Mouse (Mus musculus) G1E (cell line): ENCODE measurements around the gene Mical3. TPM values are rescaled to one million over a fixed set of nuclear protein-coding genes. Genes with fewer than 3 reads are reported as not detected.
A peak's percentile ranks its signal among the peaks of the same experiment; 100 is the strongest.
"Not testable (repeated sequence)": the region's sequence is repeated elsewhere in the genome, so short reads cannot be mapped to it uniquely, and the experiment has no call there.

Source experiments
- ATAC-seq: 2 replicates; pipeline ENCODE4 v1.8.0; 2016; ENCODE audit warnings: mild to moderate bottlenecking; ENCODE audit not compliant: insufficient number of reproducible peaks, poor library complexity, low FRiP score, severe bottlenecking; ENCODE audit errors: extremely low read depth
- DNase-seq: peaks from one replicate; pipeline ENCODE4 v3.0.0; 2012; ENCODE audit warnings: low spot score
- H3K27me3 ChIP-seq: 2 replicates; pipeline ENCODE4 v1.6.1; 2012; ENCODE audit warnings: mild to moderate bottlenecking, low read length, inconsistent platforms; ENCODE audit not compliant: insufficient read depth
- H3K36me3 ChIP-seq: replicated peaks from 2 replicates; pipeline ENCODE3; 2012; ENCODE audit warnings: mild to moderate bottlenecking, inconsistent platforms
- H3K4me1 ChIP-seq: 2 replicates; pipeline ENCODE4 v1.6.1; 2012; ENCODE audit warnings: low read depth, low read length, inconsistent platforms, mixed read lengths; ENCODE audit not compliant: insufficient read depth
- H3K4me3 ChIP-seq: 2 replicates; pipeline ENCODE4 v1.5.1; 2012; ENCODE audit warnings: low read depth, mild to moderate bottlenecking, inconsistent platforms, low read length, moderate library complexity, mixed read lengths
- H3K9me3 ChIP-seq: replicated peaks from 2 replicates; pipeline ENCODE4 v1.6.1; 2012; ENCODE audit warnings: inconsistent platforms
- CTCF ChIP-seq: IDR thresholded peaks from 2 replicates; pipeline ENCODE4 v1.5.1; 2012; ENCODE audit warnings: low read depth, low read length, inconsistent platforms, mixed read lengths
- GATA1 ChIP-seq: IDR thresholded peaks from 2 replicates; pipeline ENCODE4 v1.6.1; 2012; ENCODE audit warnings: borderline replicate concordance, low read length, inconsistent platforms, mixed read lengths
- GATA2 ChIP-seq: IDR thresholded peaks from 2 replicates; pipeline ENCODE4 v1.6.1; 2012; ENCODE audit warnings: low read depth, low read length, inconsistent platforms, borderline replicate concordance
- POLR2AphosphoS5 ChIP-seq: IDR thresholded peaks from 2 replicates; pipeline ENCODE4 v1.6.1; 2012; ENCODE audit warnings: low read depth, low read length, inconsistent platforms; ENCODE audit not compliant: insufficient replicate concordance
- TAL1 ChIP-seq: conservative IDR thresholded peaks from 2 replicates; pipeline ENCODE4 v1.6.1; 2012; ENCODE audit warnings: low read depth, low read length, inconsistent platforms, mixed read lengths
- polyA plus RNA-seq: library from polyadenylated mRNA; stranded (reverse); fragments of >175 nt; gene quantifications from 2 replicates; pipeline ENCODE4 v1.2.3, GENCODE M21; 2012
- total RNA-seq, 2 experiments: library from RNA; stranded (forward) in 1 of 2; stranded (reverse) in 1 of 2; fragments of 200-1000 nt in 1 of 2; fragments of >200 nt in 1 of 2; fragmentation: Nextera tagmentation in 1 of 2; gene quantifications; 2 replicates each; pipeline ENCODE4 v1.2.3; 2014 to 2017

Mical3 gene
- total and polyA plus RNA-seq, 3 experiments = 20.9 to 109 (median 38.1) TPM

GRCm38 (mm10) chr6:120911213-120912007 lies 219.4 kb downstream of the Mical3 start:
- Histone ChIP-seq H3K4me1 (peaks cover 66% of the 10 kb centered on the region), H3K9me3 (no peaks in the 10 kb centered on the region), H3K4me3 (no peak overlapping the region), H3K27me3 (no peaks in the 10 kb centered on the region), H3K36me3 (peaks cover 73% of the 10 kb centered on the region)
- TF ChIP-seq POLR2AphosphoS5 = no peak
- TF ChIP-seq TAL1 = no peak
- no peak for TF ChIP-seq GATA2
- no peak for TF ChIP-seq GATA1
- TF ChIP-seq CTCF = no peak
- ATAC-seq (no peak), DNase-seq (no peak)

- Histone ChIP-seq H3K4me3 (no peak overlapping the region), H3K36me3 (peaks cover 86% of the 10 kb centered on the region), H3K27me3 (no peaks in the 10 kb centered on the region), H3K9me3 (no peaks in the 10 kb centered on the region), H3K4me1 (peaks cover 52% of the 10 kb centered on the region)
- TF ChIP-seq POLR2AphosphoS5 = no peak
- TF ChIP-seq GATA1 = no peak
- TF ChIP-seq GATA2 = no peak
- no peak for TF ChIP-seq CTCF
- TF ChIP-seq TAL1 = no peak
- DNase-seq (no peak), ATAC-seq (no peak)
Observed at GRCm38 (mm10) chr6:120909501-120909900, 221.3 kb downstream of the Mical3 start.

GRCm38 (mm10) chr6:120907876-120908597 lies 222.8 kb downstream of the Mical3 start:
- H3K36me3 ChIP-seq = peaks cover 86% of the 10 kb centered on the region
- DNase-seq, H3K9me3 ChIP-seq, H3K27me3 ChIP-seq, H3K4me3 ChIP-seq: not testable (repeated sequence)
- peaks cover 47% of the 10 kb centered on the region for H3K4me1 ChIP-seq
- peak; percentile 46; the same call in 1 of the 2 replicates for ATAC-seq

- DNase-seq = no peak
- no peak overlapping the region for H3K4me3 ChIP-seq
- ATAC-seq = no peak
- TF ChIP-seq GATA2 = no peak
- no peak for TF ChIP-seq TAL1
- TF ChIP-seq GATA1 = no peak
- TF ChIP-seq POLR2AphosphoS5 = no peak
- H3K4me1 ChIP-seq = peaks cover 46% of the 10 kb centered on the region
- H3K27me3 ChIP-seq = no peaks in the 10 kb centered on the region
- H3K36me3 ChIP-seq = peaks cover 86% of the 10 kb centered on the region
- H3K9me3 ChIP-seq = no peaks in the 10 kb centered on the region
Observed at GRCm38 (mm10) chr6:120906521-120906920, 224.3 kb downstream of the Mical3 start.

GRCm38 (mm10) chr6:120905111-120905510 lies 225.7 kb downstream of the Mical3 start:
- no peak overlapping the region for H3K4me3 ChIP-seq
- TF ChIP-seq GATA1 = no peak
- TF ChIP-seq GATA2 = no peak
- TF ChIP-seq CTCF = no peak
- no peak for TF ChIP-seq POLR2AphosphoS5
- TF ChIP-seq TAL1 = no peak
- H3K9me3 ChIP-seq = no peaks in the 10 kb centered on the region
- ATAC-seq (no peak), DNase-seq (no peak)
- no peaks in the 10 kb centered on the region for H3K27me3 ChIP-seq
- H3K4me1 ChIP-seq = peaks cover 46% of the 10 kb centered on the region
- peaks cover 86% of the 10 kb centered on the region for H3K36me3 ChIP-seq

- peaks cover 48% of the 10 kb centered on the region for H3K4me1 ChIP-seq
- no peak for DNase-seq
- H3K9me3 ChIP-seq = no peaks in the 10 kb centered on the region
- no peak overlapping the region for H3K4me3 ChIP-seq
- no peak for ATAC-seq
- H3K36me3 ChIP-seq = peaks cover 90% of the 10 kb centered on the region
- H3K27me3 ChIP-seq = no peaks in the 10 kb centered on the region
- no peak for TF ChIP-seq POLR2AphosphoS5
- no peak for TF ChIP-seq GATA2
- no peak for TF ChIP-seq TAL1
- no peak for TF ChIP-seq GATA1
- TF ChIP-seq CTCF = no peak
Observed at GRCm38 (mm10) chr6:120903961-120904360, 226.8 kb downstream of the Mical3 start.

GRCm38 (mm10) chr6:120903450-120903912 lies 227.3 kb downstream of the Mical3 start:
- H3K27me3 ChIP-seq = no peaks in the 10 kb centered on the region
- peaks cover 95% of the 10 kb centered on the region for H3K36me3 ChIP-seq
- H3K4me3 ChIP-seq = no peak overlapping the region
- TF ChIP-seq TAL1 = no peak
- no peak for TF ChIP-seq GATA1
- TF ChIP-seq GATA2 = no peak
- peak; percentile 45 for TF ChIP-seq CTCF
- no peaks in the 10 kb centered on the region for H3K9me3 ChIP-seq
- ATAC-seq = peak; percentile 48; the same call in 1 of the 2 replicates
- peaks cover 53% of the 10 kb centered on the region for H3K4me1 ChIP-seq
- DNase-seq = peak; percentile 50
